Mouse (Mus musculus) limb, embryonic 11.5 days (tissue): ENCODE results near the gene Iqcf3. TPM values are rescaled to one million over a fixed set of nuclear protein-coding genes. Genes with fewer than 3 reads are reported as not detected.

ENCODE experiments used
- ATAC-seq: fragments of 200-750 bp; cut with Nextera tagmentation; 2 replicates; pipeline ENCODE4 v1.8.0; 2017; ENCODE audit warnings: low read depth; ENCODE audit not compliant: insufficient number of reproducible peaks, low FRiP score, low TSS enrichment
- DNase-seq: peaks from one replicate; pipeline ENCODE4 v3.0.0-alpha.2; 2015; ENCODE audit warnings: low spot score
- H3K27ac ChIP-seq: fragments of 300-500 bp; sonication (generic); replicated peaks from 2 replicates; pipeline ENCODE4 v1.5.1; 2014; ENCODE audit warnings: low read depth, mild to moderate bottlenecking, low read length
- H3K27me3 ChIP-seq: fragments of 300-500 bp; sonication (generic); 2 replicates; pipeline ENCODE4 v1.6.1; 2014; ENCODE audit warnings: mild to moderate bottlenecking, low read length, mixed read lengths; ENCODE audit not compliant: control insufficient read depth, insufficient read depth
- H3K36me3 ChIP-seq: fragments of 300-500 bp; sonication (generic); 2 replicates; pipeline ENCODE4 v1.6.1; 2014; ENCODE audit warnings: mild to moderate bottlenecking, low read length, moderate library complexity, mixed read lengths; ENCODE audit not compliant: control insufficient read depth, insufficient read depth
- H3K4me1 ChIP-seq: fragments of 300-500 bp; sonication (generic); 2 replicates; pipeline ENCODE4 v1.6.1; 2014; ENCODE audit warnings: low read length, mixed read lengths; ENCODE audit not compliant: control insufficient read depth, insufficient read depth
- H3K4me2 ChIP-seq: fragments of 300-500 bp; sonication (generic); 2 replicates; pipeline ENCODE4 v1.6.1; 2014; ENCODE audit warnings: low read depth, mild to moderate bottlenecking, moderate library complexity; ENCODE audit not compliant: severe bottlenecking
- H3K4me3 ChIP-seq: fragments of 300-500 bp; sonication (generic); 2 replicates; pipeline ENCODE4 v1.5.1; 2014; ENCODE audit warnings: low read depth, low read length
- H3K9ac ChIP-seq: fragments of 300-500 bp; sonication (generic); 2 replicates; pipeline ENCODE4 v1.6.1; 2014; ENCODE audit warnings: mild to moderate bottlenecking, low read length
- H3K9me3 ChIP-seq: fragments of 300-500 bp; sonication (generic); 2 replicates; pipeline ENCODE4 v1.6.1; 2016; ENCODE audit warnings: low read length; ENCODE audit not compliant: control insufficient read depth
- WGBS: fragments of 180-500 bp; shearing (Covaris S2); extraction: QIAGEN DNeasy Blood & Tissue Kit; methylation state at CpG from one replicate; pipeline ENCODE4 v1.1.7; 2014; 5-methylcytosine and 5-hydroxymethylcytosine counted together
- polyA plus RNA-seq: library from polyadenylated mRNA; unstranded; fragments of >200 nt; fragmentation: Nextera tagmentation; extraction: Ambion mirVana; gene quantifications from 2 replicates; pipeline ENCODE4 v1.2.1, GENCODE M21; 2014

Gene Iqcf3
- polyA plus RNA-seq, 1 experiment from 2014 or later = not detected

DNA sequence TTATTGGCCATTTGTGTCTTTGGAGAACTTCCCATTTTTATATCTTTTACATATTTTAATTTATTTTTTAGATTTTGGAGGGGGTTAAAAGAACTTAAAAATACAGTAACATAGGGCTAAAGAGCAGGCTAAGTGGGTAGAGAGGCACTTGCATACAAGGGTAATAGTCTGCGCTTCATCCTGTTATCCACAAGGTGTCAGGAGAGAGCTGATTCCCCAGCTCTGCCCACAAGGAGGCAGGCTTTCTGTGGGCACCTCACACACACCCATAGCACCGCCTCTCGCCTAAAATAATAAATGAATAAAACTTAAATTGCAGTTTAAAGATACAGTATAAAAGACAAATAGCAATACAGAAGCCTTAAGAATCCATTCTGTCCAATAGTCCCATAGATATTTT is 29.6 kb downstream of the Iqcf3 start:
- WGBS = 26% methylated on average over 3 of the region's 3 CpGs
- Histone ChIP-seq H3K4me1 (no peaks in the 10 kb centered on the region), H3K4me2 (no peak overlapping the region), H3K27me3 (no peaks in the 10 kb centered on the region), H3K27ac (no peak overlapping the region), H3K9ac (no peak overlapping the region), H3K9me3 (no peaks in the 10 kb centered on the region), H3K36me3 (no peaks in the 10 kb centered on the region), H3K4me3 (no peak overlapping the region)
- DNase-seq = peak; percentile 34
- ATAC-seq = no peak

DNA sequence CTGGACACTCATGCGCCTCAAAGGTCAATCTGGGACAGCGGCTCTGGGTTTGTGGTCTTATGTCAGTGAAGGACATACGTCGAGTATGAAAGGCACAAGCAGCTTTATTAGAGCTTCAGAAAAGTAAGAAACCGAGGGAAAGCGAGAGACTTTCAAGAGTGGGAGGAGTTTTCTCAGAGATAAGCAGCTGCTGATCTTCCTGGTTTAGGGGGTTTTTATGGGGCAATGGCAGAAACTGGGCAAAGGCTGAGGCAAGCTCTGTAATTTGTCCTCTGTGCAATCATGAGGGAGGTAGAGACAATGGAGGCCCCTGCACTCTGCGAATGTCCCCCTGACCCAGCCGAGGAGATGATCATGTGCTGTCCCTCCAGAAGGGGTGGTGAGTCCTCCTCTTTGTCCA is 41.5 kb downstream of the Iqcf3 start:
- 75% methylated on average over 8 of the region's 8 CpGs for WGBS
- H3K4me2 ChIP-seq = no peak overlapping the region

DNA sequence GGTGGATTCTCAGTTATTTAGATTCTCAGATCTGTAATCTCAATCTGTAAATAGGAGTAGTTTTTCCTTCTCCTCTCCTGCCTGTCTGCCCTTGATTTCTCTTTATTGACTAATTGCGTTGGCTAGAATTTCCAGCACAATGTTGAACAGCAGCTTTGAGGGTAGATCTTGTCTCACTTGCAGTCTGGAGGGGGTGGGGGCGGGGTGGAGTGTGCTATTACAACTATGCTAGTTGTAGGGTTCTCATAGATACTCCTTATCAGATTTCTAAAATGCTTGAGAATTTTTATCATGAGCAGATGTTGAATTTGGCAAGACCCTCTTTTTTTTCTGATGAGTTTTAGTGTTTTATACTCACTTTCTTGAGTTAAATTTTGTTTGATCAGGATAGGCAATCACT is 42.0 kb downstream of the Iqcf3 start:
- Histone ChIP-seq H3K9ac (no peak overlapping the region), H3K27ac (no peak overlapping the region), H3K9me3 (no peaks in the 10 kb centered on the region), H3K4me2 (no peak overlapping the region), H3K4me1 (no peaks in the 10 kb centered on the region), H3K36me3 (no peaks in the 10 kb centered on the region), H3K27me3 (no peaks in the 10 kb centered on the region), H3K4me3 (no peak overlapping the region)
- WGBS = 82% methylated on average over 2 of the region's 2 CpGs
- no peak for ATAC-seq
- no peak for DNase-seq

More for the DNA sequence above, 41.5 kb downstream of the Iqcf3 start:
- Histone ChIP-seq H3K27ac (no peak overlapping the region), H3K9ac (no peak overlapping the region), H3K36me3 (no peaks in the 10 kb centered on the region), H3K9me3 (no peaks in the 10 kb centered on the region), H3K4me1 (no peaks in the 10 kb centered on the region), H3K27me3 (no peaks in the 10 kb centered on the region), H3K4me3 (no peak overlapping the region)
- DNase-seq (no peak), ATAC-seq (no peak)

DNA sequence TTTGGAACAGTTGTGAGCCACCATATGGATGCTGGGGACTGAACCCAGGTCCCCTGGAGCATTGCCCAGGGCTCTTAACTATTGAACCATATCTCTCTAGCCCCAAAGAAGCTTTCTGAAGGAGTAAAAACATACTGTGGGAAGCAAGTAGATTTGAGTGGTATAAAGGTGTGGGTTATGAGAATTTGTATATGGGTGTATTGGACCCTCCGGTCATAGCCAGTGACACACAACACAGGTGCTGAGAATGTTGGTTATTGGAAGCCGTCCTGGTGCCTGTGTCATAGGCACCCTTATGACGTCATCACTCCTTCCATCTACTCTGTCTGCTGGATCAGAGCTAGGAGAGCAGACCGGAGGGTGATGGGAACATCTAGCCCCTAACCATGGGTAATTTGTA is 47.2 kb downstream of the Iqcf3 start, which contains the start of gene Iqcf5:
Gene Iqcf5, plus strand, starts transcription at position 301 of the 400 bp plus-strand sequence.
- Histone ChIP-seq H3K4me1 (no peaks in the 10 kb centered on the region), H3K27ac (no peak within 1 kb of the TSS), H3K9me3 (no peaks in the 10 kb centered on the region), H3K27me3 (no peaks in the 10 kb centered on the region), H3K36me3 (no peaks in the 10 kb centered on the region), H3K4me2 (no peak within 1 kb of the TSS), H3K4me3 (no peak within 1 kb of the TSS), H3K9ac (no peak within 1 kb of the TSS)
- WGBS = 92% methylated on average over 4 of the region's 4 CpGs
- ATAC-seq (no peak), DNase-seq (no peak)

DNA sequence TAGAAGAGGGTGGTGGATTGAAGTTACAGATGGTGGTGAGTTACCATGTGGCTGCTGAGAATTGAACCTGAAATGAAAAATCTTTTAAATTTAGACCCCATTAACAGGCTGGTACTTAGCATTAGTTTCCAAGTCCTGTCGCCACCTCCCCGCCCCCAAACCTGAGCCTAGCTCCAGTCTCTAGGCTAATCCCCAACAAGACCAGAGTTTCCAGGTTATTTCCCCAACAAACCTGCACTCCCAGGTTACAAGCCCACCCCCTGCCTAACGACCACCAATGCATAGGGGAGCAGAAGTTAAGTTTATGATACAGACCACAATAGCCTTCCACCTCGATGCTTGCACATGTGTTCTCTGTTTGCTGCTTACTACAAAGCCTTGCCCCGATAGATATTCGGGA is 47.9 kb downstream of the Iqcf3 start:
- WGBS = 71% methylated on average over 6 of the region's 6 CpGs
- no peak for ATAC-seq
- Histone ChIP-seq H3K36me3 (no peaks in the 10 kb centered on the region), H3K4me1 (no peaks in the 10 kb centered on the region), H3K27ac (no peak overlapping the region), H3K9ac (no peak overlapping the region), H3K4me2 (no peak overlapping the region), H3K27me3 (no peaks in the 10 kb centered on the region), H3K4me3 (no peak overlapping the region), H3K9me3 (no peaks in the 10 kb centered on the region)
- DNase-seq = no peak

DNA sequence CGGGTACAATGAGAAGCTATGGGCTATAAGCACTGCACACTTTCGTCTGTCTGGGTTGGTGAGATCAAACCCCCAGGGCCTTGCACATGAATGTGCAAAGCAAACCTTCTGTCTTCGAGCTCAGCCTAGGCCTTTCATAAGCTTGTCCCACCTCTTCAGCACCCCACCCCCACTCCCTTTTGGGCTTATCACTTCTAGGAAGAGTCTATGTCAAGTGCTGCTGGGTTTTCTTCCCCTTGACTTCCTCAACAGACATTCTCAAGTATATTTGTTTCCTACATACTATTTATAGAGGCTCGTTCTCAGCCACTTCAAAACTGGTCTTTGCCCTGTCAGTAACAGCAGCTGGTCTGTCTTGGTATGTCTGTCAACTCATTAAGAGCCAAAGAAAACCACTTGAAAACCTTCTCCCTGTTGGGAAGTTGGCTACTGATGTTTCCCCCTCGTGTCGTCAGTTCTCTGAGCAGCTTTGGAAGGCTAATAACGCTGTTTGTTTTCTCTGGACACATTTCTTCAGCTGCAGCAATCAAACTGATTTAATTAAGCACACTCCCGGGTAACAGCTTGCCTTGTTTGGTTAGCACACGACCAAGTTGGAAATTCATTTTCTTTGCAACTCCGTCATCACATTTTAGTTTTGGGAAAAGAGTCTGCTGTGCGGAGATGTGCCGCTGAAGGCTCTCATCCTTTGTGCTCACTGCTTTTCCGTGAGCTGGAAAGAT is 48.5 kb downstream of the Iqcf3 start:
- H3K4me3 ChIP-seq = no peak overlapping the region
- no peaks in the 10 kb centered on the region for H3K4me1 ChIP-seq
- no peak for ATAC-seq
- no peaks in the 10 kb centered on the region for H3K9me3 ChIP-seq
- DNase-seq = no peak
- no peak overlapping the region for H3K9ac ChIP-seq
- no peak overlapping the region for H3K4me2 ChIP-seq
- 67% methylated on average over 13 of the region's 13 CpGs for WGBS
- H3K27ac ChIP-seq = no peak overlapping the region
- H3K27me3 ChIP-seq = no peaks in the 10 kb centered on the region
- no peaks in the 10 kb centered on the region for H3K36me3 ChIP-seq

DNA sequence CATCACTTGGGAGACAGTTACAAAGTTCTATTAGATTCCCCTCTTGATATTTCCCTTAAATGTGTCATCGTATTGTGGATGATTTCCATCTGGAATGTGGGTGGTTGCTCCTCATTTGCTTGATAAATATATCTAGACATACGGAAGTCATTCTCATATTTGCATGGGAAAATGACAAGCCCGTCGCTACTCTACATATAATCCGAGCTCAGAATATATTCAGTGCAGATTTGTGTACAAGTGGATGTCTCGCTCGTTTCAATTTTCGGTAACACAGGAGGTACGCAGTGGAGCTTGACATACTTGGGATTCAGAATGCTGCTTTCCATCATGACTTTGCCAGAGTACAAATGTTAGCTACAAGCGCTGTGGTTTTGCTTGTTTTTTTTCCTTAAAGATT is 52.1 kb downstream of the Iqcf3 start:
- Histone ChIP-seq H3K9me3 (no peaks in the 10 kb centered on the region), H3K4me2 (no peak overlapping the region), H3K4me1 (no peaks in the 10 kb centered on the region), H3K4me3 (no peak overlapping the region), H3K27ac (no peak overlapping the region), H3K27me3 (no peaks in the 10 kb centered on the region), H3K36me3 (no peaks in the 10 kb centered on the region), H3K9ac (no peak overlapping the region)
- 94% methylated on average over 10 of the region's 10 CpGs for WGBS
- ATAC-seq (no peak), DNase-seq (no peak)

DNA sequence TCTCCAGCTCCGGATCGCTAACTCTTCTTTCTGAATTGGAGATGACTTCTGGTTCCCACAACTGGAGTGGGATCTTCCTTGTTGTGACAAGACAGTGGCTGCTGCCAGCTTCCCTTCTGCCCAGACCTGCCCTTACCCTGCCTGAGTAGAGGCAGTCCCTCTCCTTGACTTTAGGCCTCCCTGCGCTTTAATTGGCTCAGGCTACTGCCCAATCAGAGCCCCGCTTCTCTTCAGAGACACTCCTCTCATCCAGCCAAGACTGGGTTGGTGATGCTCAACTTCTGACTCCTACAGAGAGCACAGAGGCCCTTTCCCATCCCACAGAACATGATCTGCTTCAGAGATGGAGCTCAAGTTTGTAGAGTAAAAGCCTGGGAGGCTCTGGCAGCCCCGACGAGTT is 57.2 kb downstream of the Iqcf3 start:
- Histone ChIP-seq H3K4me3 (no peak overlapping the region), H3K4me1 (no peaks in the 10 kb centered on the region), H3K9ac (no peak overlapping the region), H3K36me3 (no peaks in the 10 kb centered on the region), H3K4me2 (no peak overlapping the region), H3K27ac (no peak overlapping the region), H3K27me3 (no peaks in the 10 kb centered on the region), H3K9me3 (no peaks in the 10 kb centered on the region)
- ATAC-seq (no peak), DNase-seq (no peak)
- 78% methylated on average over 6 of the region's 6 CpGs for WGBS

DNA sequence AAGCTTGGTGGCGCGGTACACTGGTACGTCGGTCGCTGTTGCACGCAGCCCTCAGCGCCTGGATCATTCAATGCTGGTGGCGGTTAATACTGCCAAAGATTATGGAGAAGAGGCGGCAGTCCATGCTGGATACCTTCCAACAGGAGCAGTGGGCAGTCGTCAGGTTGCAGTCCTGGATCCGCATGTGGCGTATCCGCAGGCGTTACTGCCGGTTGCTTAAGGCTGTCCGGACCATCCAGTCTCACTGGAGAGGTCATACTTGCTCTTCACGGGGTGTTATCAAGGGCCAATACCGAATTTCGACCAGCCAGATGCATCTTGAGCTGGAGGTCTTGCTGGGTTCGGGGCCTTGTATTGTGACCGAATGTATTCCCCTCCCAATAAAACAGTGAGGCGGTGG is 59.6 kb downstream of the Iqcf3 start:
- Histone ChIP-seq H3K4me2 (no peak overlapping the region), H3K27me3 (no peaks in the 10 kb centered on the region), H3K4me1 (no peaks in the 10 kb centered on the region), H3K36me3 (no peaks in the 10 kb centered on the region), H3K4me3 (no peak overlapping the region), H3K9me3 (no peaks in the 10 kb centered on the region), H3K27ac (no peak overlapping the region), H3K9ac (no peak overlapping the region)
- ATAC-seq (no peak), DNase-seq (no peak)
- 88% methylated on average over 22 of the region's 22 CpGs for WGBS
